Mouse (Mus musculus) adrenal gland, postnatal 10 days (tissue): ENCODE measurements around the gene Gpatch8. TPM values are rescaled to one million over a fixed set of nuclear protein-coding genes. Genes with fewer than 3 reads are reported as not detected.
A peak's percentile ranks its signal among the peaks of the same experiment; 100 is the strongest.
"Not testable (repeated sequence)": the region's sequence is repeated elsewhere in the genome, so short reads cannot be mapped to it uniquely, and the experiment has no call there.

ENCODE experiments used
- DNase-seq: peaks from one replicate; pipeline ENCODE4 v3.0.0; 2021; ENCODE audit warnings: mixed read lengths
- total RNA-seq, 2 experiments: library from RNA; stranded (reverse); gene quantifications; 2 replicates each; pipeline ENCODE4 v1.2.3; 2021

Gene Gpatch8
- total RNA-seq, 2 experiments from 2014 or later: 27.6 to 34.7 TPM

GRCm38 (mm10) chr11:102572866-102573663, 16.9 kb upstream of the Gpatch8 start:
- peak; percentile 93 for DNase-seq

DNA sequence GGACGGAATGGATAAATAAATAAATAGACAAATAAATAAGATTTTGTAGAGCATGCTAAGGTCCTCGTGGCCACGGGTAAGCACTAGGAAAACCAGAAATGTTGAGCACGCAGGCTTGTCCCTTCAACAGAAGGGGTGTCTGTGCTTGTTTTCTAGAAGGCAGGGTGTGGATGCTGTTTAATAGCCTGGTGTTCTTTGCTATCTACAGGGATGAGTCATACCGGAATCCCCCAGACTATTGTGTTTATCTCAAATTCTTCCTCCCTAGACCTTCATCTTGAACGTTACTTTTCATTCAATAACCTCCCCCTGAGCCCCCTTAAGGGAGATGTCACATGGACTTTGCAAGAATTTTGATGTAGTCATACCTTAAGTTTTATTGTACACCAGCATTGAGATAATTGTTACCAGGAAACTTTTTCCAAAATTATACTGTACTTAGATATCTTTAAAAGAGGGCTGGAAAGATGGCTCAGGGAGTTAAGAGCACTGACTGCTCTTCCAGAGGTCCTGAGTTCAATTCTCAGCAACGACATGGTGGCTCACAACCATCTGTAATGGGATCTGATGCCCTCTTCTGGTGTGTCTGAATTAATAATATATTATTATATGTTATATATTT, 12.7 kb upstream of the Gpatch8 start:
- DNase-seq: no peak

GRCm38 (mm10) chr11:102568191-102568590, 12.0 kb upstream of the Gpatch8 start:
- no peak for DNase-seq

DNA sequence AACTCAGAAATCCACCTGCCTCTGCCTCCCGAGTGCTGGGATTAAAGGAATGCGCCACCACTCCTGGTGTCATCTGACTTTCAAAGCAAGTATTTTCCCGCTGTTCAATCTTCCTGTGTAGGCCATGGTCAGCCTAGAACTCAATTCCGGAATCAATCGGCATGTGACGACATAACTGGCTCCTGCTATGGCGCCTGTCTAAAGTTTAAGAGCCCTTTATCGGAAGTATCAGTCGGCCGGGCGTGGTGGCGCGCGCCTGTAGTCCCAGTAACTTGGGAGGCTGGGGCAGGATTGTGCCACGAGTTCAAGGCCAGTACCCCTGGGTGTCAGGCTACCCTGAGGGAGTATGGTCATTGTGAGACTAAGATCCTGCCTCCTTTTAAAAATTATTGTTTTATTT, 11.5 kb upstream of the Gpatch8 start:
- no peak for DNase-seq

- no peak for DNase-seq
Measured at GRCm38 (mm10) chr11:102567157-102567556, 11.0 kb upstream of the Gpatch8 start.

DNA sequence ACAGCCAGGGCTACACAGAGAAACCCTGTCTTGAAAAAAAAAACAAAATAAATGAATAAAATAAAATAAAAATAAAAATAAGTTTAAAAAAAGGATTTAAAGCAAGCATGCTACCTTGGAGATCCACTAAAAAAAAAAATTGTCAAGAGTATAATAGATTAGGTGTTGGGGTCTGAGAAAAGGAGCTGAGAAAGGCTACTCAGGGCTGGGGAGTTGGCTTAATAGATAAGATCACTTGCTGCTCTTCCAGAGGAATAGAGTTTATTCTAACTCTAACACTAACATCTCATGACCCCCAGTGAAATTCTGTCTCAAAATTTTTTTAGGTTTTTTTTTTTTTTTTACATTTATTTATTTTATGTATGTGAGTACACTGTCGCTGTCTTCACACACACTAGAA, 10.1 kb upstream of the Gpatch8 start:
- no peak for DNase-seq

DNA sequence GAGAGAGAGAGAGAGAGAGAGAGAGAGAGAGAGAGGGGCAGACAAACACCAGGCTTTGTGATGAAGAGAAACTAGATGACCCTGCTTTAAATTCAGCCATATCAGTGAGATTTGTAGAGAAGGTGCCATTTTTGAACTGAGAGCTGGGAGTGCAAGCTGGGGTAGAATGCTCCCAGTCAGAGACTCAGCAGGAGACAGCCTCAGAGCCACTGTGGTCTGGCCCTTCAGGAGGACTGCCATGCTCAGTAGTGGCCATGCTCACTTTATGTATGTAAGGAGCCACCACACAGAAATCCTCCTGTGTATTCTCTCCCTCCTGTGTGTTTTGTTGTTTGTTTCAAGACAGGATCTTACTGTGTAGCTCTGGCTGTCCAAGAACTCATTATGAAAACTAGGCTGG, 9.5 kb upstream of the Gpatch8 start:
- DNase-seq: no peak

DNA sequence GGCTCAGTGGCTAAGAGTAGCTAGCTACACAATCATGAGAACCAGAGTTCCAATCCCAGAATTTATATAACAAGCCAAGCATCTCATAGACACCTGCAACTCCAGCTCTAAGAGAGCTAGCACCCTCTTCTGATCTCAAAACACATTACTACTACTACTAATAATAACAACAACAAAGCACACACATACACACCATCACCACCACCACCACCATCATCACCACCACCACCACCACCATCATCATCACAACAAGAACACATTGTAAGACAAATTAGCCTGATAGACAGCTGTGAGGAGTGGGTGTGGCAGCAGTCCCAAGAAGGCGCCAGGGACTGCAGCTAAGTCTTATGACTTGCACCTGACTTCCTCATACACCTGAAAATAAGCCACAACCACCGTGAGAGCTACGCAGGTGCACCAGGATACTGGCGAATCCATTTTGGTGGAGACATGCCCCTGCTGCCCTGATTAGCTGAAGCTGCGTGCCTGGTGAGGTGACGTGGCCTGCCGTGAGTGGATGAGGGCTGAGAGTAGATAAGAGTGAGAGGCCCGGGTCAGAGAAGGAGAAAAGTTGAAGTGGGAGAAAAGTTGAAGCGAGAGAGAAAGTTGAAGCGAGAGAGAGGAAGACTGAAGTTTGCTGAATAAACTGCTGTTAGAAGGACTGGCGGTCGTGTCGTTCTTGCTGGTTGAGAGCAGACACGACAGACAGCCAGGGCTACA, 8.9 kb upstream of the Gpatch8 start:
- not testable (repeated sequence) for DNase-seq

DNA sequence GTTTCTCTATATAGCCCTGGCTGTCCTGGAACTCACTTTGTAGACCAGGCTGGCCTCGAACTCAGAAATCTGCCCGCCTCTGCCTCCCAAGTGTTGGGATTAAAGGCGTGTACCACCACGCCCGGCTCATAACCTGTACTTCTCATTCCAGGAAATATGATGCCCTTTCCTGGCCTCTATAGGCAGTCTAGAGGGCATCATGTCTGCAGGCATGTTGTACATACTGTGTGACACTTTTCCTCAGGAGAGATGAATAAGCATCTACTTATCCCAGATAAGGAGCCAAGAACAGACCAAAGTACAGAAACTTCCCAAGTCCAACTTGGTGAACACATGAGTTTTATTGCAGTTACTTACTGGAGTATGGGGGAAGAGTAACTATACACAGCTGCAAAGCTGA, 2.5 kb upstream of the Gpatch8 start:
- no peak for DNase-seq

DNA sequence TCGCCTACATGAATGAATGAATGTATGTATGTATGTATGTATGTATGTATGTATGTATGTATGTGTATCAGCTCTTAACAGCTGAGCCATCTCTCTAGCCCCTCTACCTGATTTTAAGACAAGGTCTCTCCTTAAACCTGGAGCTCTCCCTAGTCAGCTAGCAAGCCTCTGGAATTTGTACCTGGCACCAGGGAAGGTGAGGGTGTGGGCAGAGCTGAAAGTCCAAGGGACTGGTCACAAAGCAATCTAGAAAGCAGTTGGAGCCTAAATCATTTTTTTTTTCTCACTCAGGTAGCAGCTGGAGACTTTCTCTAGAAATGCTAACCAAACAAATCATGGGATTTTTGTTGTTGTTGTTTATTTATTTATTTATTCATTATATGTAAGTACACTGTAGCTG, 1.2 kb upstream of the Gpatch8 start:
- no peak for DNase-seq

DNA sequence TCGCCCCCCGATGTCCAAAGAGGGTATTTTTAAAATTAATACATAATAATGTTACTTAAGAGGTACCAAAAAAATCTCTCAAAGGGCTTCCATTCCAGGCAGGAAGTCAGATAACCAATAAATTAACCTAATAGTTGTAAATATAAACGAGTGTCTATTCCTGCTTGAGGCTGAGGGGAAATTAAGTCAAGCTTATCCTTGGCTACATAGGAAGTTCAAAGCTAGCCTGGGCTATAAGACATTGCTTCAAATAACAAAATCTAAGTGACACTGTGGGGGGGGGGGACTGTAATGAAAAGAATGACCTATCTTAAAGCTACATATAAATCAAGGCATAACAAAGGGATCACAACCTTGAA, 503 bp upstream of the Gpatch8 start:
- DNase-seq: no peak

DNA sequence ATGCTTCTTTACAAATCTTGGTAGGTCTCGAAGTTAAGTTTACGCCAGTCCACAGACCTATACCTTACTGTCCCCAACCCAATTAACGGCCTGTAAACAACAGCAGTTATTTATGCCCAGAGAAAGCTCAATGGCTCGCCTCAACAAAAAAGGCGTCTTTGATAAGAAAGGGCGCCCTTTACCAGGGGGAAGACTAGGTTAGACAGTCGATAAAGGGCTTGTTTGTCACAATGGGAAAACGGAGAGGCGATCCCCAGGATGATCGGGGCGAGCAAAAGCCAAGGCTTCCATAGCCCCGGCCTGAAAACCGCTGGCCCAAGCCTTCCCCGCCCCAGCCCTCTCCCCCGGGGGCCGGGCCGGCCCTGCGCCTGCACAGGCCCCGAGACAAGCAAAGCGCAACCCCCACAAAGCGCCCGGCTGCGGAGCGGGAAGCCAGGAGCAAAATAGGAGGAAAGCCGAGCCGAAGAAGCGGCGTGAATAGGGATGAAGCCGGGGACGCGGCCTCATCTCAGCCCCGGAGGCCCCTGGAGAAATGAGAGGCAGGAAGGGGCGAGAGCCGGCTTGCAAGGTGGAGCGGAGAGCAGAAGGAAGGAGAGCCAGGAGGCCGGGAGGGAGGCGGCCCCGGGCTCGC, 677 bp downstream of the Gpatch8 start:
- no peak for DNase-seq

- no peak for DNase-seq
Measured at GRCm38 (mm10) chr11:102552051-102552450, 4.1 kb downstream of the Gpatch8 start.

- DNase-seq: no peak
Measured at GRCm38 (mm10) chr11:102551176-102551575, 5.0 kb downstream of the Gpatch8 start.

DNA sequence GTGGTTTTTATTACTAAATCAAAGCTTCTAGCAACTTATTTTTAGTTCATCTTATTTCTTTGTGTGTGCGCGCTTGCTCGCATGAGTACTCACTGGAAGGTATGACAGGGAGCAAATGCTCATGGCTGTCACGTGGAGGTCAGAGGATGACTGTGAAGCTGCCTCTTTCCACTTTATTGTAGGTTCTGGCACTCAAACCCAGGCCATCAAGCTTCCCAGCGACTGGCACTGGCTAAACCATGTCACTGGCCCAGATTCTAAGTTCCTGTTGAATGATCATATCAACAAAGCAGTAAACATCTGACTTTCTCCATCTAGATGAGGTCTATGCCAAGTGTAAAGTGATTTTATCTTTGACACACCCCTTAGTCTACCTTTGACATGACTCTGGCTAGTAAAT, 14.7 kb downstream of the Gpatch8 start:
- DNase-seq: peak; percentile 56

DNA sequence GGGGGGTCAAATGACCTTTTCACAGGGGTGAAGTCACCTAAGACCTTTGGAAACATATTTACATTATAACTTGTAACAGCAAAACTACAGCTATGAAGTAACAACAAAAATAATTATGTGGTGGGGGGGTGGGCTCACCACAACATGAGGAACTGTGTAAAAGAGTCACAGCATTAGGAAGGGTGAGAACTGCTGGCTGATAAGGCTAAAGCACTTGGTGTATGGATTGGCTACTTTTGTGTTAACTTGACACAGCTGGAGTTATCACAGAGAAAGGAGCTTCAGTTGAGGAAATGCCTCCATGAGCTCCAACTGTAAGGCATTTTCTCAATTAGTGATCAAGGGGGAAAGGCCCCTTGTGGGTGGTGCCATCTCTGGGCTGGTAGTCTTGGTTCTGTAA, 15.9 kb downstream of the Gpatch8 start:
- DNase-seq: not testable (repeated sequence)

DNA sequence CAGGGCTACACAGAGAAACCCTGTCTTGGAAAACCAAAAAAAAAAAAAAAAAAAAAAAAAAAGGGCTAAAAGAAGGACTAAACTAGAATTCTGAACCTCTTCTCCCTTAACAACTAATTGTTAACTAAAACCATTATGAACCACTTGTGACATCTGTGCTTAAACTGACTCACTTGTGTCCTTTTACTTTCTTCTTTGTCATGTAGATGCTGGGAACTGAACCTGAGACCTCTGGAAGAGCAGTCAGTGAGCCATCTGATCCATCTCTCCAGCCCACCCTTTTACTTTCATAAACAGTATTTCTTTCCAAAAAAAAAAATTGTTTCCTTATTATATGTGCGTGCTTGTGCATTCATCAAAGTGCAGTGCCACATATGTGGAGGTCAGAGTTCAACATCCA, 16.5 kb downstream of the Gpatch8 start:
- no peak for DNase-seq

DNA sequence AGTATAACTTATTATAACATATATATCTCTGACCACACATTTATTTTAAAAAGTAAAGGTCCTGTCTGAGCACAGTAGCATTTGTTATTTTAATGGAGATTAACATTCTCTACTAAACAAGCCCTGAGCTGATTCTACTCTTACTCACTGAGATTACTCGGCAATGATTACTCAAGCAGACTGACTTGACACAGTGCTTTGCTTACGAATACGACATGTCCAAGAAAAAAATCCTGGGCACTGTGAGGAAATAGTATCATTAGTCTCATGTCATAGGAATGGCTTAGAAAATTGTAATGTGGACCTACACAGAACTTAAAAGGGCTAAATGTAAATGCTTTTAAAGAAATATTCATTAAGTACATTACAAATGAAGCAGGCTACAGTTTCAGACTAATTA, 20.0 kb downstream of the Gpatch8 start:
- no peak for DNase-seq

GRCm38 (mm10) chr11:102534078-102534477, 22.1 kb downstream of the Gpatch8 start:
- DNase-seq: no peak

DNA sequence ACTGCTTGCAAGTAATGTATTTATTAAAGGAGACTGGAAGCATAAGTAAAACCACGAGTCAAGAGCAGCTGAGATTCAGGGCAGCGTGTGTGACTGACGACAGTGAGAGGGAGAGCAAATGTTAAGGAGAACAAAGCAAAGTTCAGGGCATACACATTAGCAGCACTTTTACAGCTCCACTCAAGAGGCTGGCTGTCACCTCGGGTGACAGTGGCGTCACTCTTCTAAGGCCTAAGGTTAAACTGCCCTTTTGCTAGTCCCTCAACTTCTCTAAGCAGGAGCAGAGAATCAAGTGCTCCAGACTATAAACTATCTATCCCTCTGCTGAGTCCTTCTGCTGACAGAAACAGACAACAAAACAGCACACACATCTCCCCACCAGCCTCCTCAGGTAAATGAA, 24.8 kb downstream of the Gpatch8 start:
- DNase-seq: no peak

- DNase-seq: no peak
Measured at GRCm38 (mm10) chr11:102514793-102515424, 41.3 kb downstream of the Gpatch8 start.

DNA sequence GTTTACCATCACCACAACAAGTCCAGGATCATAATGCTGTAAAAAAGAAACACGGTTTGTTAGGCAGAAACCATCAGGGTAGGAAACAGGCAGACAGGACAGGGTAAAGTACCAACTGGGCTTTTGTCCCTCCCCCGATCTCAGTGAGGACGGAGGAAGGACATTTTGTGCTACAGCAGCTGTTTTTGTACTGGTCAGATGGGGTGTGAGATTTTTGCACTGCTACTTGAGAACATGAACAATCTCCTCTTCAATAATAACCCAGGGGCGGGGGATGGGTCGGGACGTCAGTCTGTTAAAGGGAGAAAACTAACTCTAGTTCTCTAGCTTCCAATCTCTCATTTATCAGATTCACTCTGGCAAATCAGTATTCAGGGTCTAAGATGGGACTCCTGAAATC, 46.0 kb downstream of the Gpatch8 start:
- peak; percentile 8 for DNase-seq

DNA sequence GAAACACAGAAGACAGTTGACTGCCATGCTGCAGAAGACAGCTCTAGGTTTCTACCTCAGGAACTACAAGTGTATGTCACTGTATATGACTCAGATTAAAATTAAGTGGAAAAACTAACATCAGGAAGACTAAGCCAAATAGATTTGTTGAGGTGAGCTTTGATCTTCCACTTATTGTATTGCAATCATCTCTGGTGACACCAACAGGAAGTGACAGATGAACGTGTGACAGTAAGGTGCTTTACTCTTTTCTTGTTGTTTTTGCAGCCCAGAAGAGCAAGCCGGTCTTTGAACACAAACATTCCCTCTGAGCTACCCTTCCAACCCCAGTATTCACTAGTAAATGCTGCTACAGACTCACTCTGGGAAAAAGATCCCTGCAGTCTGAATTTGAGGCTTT, 59.5 kb downstream of the Gpatch8 start:
- DNase-seq: no peak
